Mouse (Mus musculus) frontal cortex, postnatal 10 days (tissue): ENCODE data around the gene Kalrn.
"Not testable (repeated sequence)": the region's sequence is repeated elsewhere in the genome, so short reads cannot be mapped to it uniquely, and the experiment has no call there.

Experiments used
- DNase-seq, 2 experiments: peaks; one replicate each; pipeline ENCODE4 v3.0.0; 2022; ENCODE audit warnings: low spot score in 2 of 2, mixed read lengths in 1 of 2

The Kalrn gene

DNA sequence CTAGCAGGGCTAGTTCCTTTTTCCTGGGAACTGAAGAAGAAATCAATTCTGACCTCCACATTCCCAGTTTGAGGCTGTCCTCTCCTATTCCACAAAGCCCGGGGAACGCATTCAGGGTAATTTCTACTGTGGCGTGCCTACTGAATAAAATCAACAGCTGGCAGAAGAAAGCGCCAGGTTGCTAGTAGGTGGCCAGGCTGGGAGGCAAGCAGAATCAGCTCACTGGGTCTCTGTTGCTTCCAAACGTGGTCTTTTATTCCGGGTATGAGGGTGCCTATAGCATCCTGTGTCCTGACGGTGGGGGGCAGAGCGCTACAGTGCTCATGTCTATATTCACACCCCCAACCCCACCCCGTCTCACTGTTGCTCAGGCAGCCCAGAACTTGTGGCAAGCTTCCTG lies 460.2 kb downstream of the Kalrn start:
- DNase-seq: no peak

DNA sequence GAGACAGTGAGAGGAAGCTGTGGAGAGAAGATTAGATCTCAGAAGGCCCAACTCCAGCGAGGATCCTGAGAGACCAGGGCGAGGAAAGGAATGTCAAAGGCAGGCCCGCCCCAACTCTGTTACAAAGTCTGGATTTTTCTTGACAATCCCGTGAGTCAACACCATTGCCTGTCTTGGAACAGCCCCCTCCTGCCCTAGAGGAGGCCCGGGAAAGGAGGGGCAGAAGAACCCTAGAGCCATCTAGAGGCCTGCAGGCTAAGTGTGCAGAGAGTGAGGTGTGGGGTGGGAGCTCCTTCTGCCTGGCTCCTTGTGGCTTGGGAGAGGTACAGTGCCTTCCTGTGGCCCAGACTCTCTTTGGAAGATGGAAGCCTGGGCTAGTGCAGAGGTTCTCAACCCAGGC lies 460.8 kb downstream of the Kalrn start:
- DNase-seq: no peak

GRCm38 (mm10) chr16:34110840-34111625 lies 462.3 kb downstream of the Kalrn start:
- DNase-seq: no peak

- no peak for DNase-seq
Observed at GRCm38 (mm10) chr16:34104427-34104826, 468.9 kb downstream of the Kalrn start.

DNA sequence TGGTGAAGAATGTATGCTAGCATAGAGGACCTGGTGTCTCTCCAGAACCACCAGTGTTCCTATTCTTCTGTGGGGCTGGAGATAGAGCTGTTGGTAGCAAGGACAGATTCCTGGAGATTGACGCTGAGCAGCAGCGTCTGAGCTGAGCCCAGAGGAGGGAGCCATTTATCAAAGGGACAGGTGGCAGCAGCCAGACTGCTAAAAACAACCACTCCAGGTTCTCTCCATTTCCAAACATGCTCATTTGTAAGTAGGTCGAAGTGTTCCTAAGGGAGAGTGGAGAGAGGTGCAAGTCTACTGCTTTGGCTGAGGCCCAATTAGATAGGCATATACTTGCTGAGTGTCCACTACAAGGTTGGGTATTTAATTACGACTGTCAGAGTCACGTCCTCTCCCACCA lies 470.6 kb downstream of the Kalrn start:
- DNase-seq: no peak

GRCm38 (mm10) chr16:34099795-34100194 lies 473.5 kb downstream of the Kalrn start:
- no peak for DNase-seq

DNA sequence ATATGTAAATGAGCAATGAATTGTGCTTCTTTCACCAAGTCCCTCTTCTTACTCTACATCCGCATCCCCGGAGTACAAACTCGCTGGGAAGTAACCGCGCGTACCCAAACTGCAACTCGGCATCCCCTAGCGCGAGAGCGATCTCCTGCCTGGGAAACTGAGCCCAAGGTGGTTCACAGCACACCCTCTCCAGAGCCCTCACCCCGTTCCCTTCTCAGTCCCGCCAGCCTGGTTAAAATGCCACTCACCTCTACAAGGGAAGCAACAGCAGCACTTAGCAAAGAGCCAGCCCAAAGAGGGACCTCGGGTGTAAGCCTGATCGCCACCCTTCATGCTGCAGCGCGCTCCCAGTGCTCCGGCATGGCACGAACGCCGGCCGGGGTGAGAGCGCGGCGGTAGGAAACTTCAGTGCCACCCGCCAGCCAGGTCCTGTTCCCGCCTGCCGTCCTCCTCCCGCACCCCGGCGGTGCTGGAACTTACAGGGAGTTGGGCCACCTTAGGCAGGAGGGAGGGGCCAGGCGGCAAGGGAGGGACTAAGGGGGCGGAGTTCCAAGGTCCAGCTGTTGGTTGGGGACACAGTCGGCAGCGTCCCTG lies 477.7 kb downstream of the Kalrn start:
- DNase-seq: peak in 1 of 2 experiments; percentile 34

GRCm38 (mm10) chr16:34095093-34095465 lies 478.3 kb downstream of the Kalrn start:
- no peak for DNase-seq

DNA sequence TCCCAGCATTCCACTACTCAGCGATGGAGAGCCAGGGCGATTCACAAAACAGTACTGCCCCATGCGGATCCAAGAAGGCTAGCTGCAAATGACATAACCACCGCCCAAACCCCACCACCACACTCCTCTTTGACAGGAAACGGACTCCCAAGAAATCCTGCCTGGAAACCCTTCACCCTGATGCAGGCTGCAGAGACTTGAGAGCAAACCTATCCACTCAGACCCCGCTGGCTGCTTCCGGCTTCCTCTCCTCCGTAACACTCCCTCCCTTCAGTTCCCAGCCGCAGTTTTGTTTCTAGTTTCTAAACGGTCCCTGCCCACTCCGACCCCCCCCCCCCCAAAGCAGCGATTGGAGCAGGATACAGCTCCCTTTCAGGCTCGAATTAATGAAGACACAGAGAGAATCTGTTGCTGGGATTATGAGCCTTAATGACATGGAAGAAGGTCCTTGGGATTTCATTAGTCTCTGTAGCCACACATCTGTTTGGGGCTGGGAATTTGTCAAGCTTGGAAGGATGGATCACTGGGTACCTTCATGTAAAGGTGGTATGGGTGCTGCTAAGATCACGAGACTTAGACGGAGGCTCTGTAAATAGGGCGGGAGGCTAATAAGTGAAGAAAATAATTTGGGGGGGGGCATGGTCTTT lies 478.8 kb downstream of the Kalrn start:
- peak in 1 of 2 experiments; percentile 40 for DNase-seq

- no peak for DNase-seq
Observed at GRCm38 (mm10) chr16:34093734-34094445, 479.4 kb downstream of the Kalrn start.

GRCm38 (mm10) chr16:34089528-34090095 lies 483.7 kb downstream of the Kalrn start:
- DNase-seq: no peak

GRCm38 (mm10) chr16:34089022-34089421 lies 484.3 kb downstream of the Kalrn start:
- DNase-seq: no peak

GRCm38 (mm10) chr16:34088331-34088730 lies 485.0 kb downstream of the Kalrn start:
- no peak for DNase-seq

- DNase-seq: no peak
Observed at GRCm38 (mm10) chr16:34084135-34084920, 489.0 kb downstream of the Kalrn start.

DNA sequence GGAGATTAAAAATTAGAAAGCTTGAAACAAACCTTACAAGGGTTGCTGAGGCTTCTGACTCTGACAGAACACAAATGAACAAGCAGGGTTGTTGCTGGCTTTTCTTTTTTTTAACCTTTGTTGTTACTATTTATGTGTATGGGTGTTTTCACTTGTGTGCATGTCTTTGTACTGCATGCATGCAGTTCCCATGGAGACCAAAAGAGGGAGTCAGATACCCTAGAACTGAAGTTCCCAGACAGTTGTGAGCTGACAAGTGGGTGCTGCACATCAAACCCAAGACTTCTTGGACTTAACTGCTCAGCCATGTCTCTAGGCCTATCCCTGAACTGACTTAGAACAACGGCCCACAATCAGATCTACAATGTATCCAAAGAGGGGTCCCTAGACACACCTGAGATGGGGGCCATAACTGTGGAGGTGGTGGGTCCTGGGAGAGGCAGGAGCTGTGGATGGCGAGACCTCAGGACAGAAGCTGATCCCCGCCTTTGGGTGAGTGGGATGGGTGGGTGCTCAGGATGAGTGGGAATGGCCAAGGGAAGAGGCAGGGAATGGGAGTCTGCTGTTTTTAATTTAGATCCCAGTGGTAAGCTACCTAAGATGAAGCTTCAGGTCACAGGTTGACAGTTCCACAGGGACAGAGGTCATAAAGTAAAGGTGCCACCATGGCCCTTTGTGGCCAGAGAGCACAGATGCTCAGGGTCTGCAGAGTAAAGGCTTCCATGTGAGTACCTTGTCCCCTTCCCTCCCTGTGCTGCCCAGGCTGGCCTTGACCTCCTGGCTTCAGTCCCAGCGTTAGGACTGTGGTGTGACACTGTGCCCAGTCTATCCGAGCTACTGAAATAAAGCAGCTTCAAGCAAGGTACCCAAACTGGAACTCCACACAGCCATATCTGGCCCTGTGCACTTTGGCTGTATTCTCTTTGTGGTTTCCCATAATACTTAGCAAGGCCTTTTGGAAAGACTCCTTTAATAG lies 490.6 kb downstream of the Kalrn start:
- no peak for DNase-seq

DNA sequence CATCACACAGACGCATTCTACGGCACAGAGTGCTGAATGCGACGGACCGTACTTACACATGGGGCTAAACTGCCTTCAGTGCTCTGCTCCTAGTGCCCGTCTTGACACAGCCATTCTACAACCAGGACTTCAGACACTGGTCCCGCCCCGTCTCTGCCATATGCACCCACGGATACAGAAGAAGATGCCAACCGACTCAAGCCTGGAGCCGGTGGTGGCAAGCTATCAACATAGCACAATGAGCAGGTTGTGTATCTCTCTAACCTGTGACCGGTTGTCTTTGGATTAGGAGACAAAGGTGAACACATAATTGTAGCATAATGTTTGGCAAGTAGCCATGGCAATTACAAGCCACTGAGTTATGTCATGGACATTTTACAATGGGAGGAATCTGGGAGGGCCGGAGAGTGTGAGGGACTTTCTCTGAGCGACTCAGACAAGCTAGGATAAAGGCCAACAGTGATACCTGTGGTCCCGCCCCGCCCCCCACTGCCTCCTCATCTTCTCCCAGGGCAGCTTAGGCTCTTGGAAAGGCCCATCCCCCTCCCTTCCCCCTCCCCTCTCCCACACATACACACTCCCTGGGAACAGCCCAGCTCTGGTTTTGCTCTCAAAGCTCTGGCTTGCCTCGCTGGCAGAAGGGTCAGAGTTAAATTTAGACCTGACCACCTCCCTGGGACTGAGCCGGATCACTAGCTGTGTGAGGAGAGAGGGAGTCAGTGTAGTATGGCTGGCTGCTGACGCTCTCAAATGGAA lies 491.5 kb downstream of the Kalrn start:
- DNase-seq: no peak

DNA sequence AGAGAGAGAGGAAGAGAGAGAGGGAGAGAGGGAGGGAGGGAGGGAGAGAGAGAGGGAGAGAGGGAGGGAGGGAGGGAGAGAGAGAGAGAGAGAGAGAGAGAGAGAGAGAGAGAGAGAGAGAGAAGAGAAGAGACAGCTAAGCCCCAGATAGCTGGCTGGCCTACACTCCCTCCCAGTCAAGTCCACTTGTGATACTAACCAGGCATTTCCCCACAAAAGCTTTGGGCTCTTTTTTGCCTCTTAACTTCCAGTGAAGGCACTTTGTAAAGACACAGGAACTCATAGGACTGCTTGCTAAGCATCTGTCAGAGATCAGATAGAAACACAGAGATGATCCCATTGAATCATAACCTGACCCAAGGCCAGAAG lies 492.0 kb downstream of the Kalrn start:
- not testable (repeated sequence) for DNase-seq

GRCm38 (mm10) chr16:34080818-34081217 lies 492.5 kb downstream of the Kalrn start:
- DNase-seq: no peak

- DNase-seq: no peak
Observed at GRCm38 (mm10) chr16:34079511-34079910, 493.8 kb downstream of the Kalrn start.
